Mouse (Mus musculus): ENCODE measurements around the gene Rtp3. TPM values are rescaled to one million over a fixed set of nuclear protein-coding genes. Genes with fewer than 3 reads are reported as not detected.

The Rtp3 gene
- polyA plus RNA-seq, 1 experiment from 2014 or later: not detected

DNA sequence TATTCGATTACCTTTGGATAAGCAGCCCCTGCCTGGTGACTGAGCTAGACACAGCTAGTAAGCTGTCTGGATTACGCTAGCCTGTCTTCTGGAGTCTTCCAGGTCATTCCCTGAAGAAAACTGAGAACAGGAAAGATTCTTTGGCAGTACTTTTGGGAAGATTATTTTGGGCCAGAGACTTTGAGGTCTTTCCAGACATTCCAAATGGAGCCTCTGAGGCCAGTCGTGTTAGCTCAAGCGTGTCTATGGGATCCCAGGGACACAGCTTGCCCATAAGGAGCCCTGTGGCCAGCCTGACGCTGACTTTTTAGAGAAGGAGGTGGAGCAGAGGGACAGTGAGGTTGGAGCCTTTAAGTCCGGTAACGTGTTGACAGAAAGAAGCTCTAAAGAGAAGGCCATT lies 54.4 kb downstream of the Rtp3 start:
- ATAC-seq (ENCODE audit: low FRiP score, low read depth): no peak
- Histone ChIP-seq H3K4me2 (no peak overlapping the region), H3K9me3 (no peaks in the 10 kb centered on the region), H3K27me3 (no peaks in the 10 kb centered on the region), H3K36me3 (no peaks in the 10 kb centered on the region), H3K4me3 (no peak overlapping the region), H3K9ac (no peak overlapping the region), H3K27ac (replicated peaks) (no peak overlapping the region), H3K4me1 (replicated peaks) (peaks cover 16% of the 10 kb centered on the region)
- 76% methylated on average over 7 of the region's 7 CpGs for WGBS

Other genes starting within 250 kb of the Rtp3 start
- gene Myl3, start 248.7 kb downstream of the Rtp3 start, polyA plus RNA-seq (2015; fragmentation: Nextera tagmentation; extraction: Ambion mirVana): 0.17 TPM in 1 of 2 replicates, not detected in the other
- gene Pth1r, start 243.4 kb downstream of the Rtp3 start, polyA plus RNA-seq (2015; fragmentation: Nextera tagmentation; extraction: Ambion mirVana): 11.0 and 12.0 TPM in 2 replicates
- not detected in 2 replicates for gene Prss42, start 192.4 kb downstream of the Rtp3 start, polyA plus RNA-seq (2015; fragmentation: Nextera tagmentation; extraction: Ambion mirVana)
- not detected in 2 replicates for gene Prss44, start 176.6 kb downstream of the Rtp3 start, polyA plus RNA-seq (2015; fragmentation: Nextera tagmentation; extraction: Ambion mirVana)
- gene Prss43, start 163.9 kb downstream of the Rtp3 start, polyA plus RNA-seq (2015; fragmentation: Nextera tagmentation; extraction: Ambion mirVana): not detected in 2 replicates
- gene Prss45, start 156.0 kb downstream of the Rtp3 start, polyA plus RNA-seq (2015; fragmentation: Nextera tagmentation; extraction: Ambion mirVana): 0.13 TPM in 1 of 2 replicates, not detected in the other
- not detected in 2 replicates for gene Prss46, start 146.1 kb downstream of the Rtp3 start, polyA plus RNA-seq (2015; fragmentation: Nextera tagmentation; extraction: Ambion mirVana)
- gene Prss50, start 132.6 kb downstream of the Rtp3 start, polyA plus RNA-seq (2015; fragmentation: Nextera tagmentation; extraction: Ambion mirVana): 0.36 and 0.41 TPM in 2 replicates
- 2.2 and 3.1 TPM in 2 replicates for gene Als2cl, start 110.7 kb downstream of the Rtp3 start, polyA plus RNA-seq (2015; fragmentation: Nextera tagmentation; extraction: Ambion mirVana)
- gene Tmie, start 110.5 kb downstream of the Rtp3 start, polyA plus RNA-seq (2015; fragmentation: Nextera tagmentation; extraction: Ambion mirVana): 4.2 and 4.7 TPM in 2 replicates
- gene Fam240a, start 73.7 kb downstream of the Rtp3 start, polyA plus RNA-seq (2015; fragmentation: Nextera tagmentation; extraction: Ambion mirVana): not detected in 2 replicates
- 0.22 and 0.37 TPM in 2 replicates for gene Tdgf1, start 44.4 kb downstream of the Rtp3 start, polyA plus RNA-seq (2015; fragmentation: Nextera tagmentation; extraction: Ambion mirVana)
- 0.80 and 2.4 TPM in 2 replicates for gene Lrrc2, start 39.0 kb downstream of the Rtp3 start, polyA plus RNA-seq (2015; fragmentation: Nextera tagmentation; extraction: Ambion mirVana)
- gene Ltf, start 28.7 kb upstream of the Rtp3 start, polyA plus RNA-seq (2015; fragmentation: Nextera tagmentation; extraction: Ambion mirVana): 1.2 and 2.0 TPM in 2 replicates
- 0.66 and 1.2 TPM in 2 replicates for gene Ccrl2, start 66.9 kb upstream of the Rtp3 start, polyA plus RNA-seq (2015; fragmentation: Nextera tagmentation; extraction: Ambion mirVana)
- 45.9 and 47.8 TPM in 2 replicates for gene Lrrfip2, start 127.0 kb upstream of the Rtp3 start, polyA plus RNA-seq (2015; fragmentation: Nextera tagmentation; extraction: Ambion mirVana)

All from hindbrain, embryonic 15.5 days (tissue).